Mouse (Mus musculus): ENCODE data around the gene Mast1. TPM values are rescaled to one million over a fixed set of nuclear protein-coding genes. Genes with fewer than 3 reads are reported as not detected.
A peak's percentile ranks its signal among the peaks of the same experiment; 100 is the strongest.

Gene Mast1
- polyA plus RNA-seq, 1 experiment from 2014 or later: 0.35 TPM

DNA sequence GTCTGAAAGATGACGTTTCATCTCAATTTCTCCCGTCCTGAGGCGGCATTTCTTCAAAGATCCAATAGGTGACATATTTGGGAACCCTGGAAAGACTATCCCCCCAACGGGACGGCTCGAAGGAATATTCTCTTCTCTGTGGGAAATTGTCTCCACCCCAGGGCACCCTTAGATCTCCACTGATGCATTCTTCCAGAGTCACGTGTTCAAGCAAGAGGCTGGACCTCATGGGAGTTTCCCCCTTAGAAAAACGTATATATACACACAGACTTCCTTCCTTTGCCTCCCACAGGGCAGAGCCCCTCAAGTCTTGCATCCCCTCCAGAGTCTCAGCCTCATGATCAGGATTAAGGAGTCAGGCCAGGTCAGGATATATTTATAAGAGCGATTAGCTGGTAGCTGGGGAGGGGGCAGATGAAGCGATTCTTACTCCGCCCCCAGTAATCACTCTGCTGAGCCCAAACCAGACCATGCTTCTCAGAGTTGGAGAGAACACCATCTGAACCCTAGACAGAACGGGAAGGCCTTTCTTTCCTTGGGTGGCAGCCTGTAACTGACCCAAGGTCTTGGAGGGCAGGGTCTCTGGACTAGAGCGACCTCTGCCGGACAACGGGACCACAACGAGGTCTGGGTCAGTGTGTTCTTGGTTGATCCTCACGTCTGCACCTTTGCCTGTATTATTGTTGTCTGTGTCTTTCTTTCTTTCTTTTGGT, 9.5 kb upstream of the Mast1 start, which contains the start of gene Rtbdn:
Gene Rtbdn, plus strand, starts transcription at position 464 of the 713 bp plus-strand sequence.
- peak within 1 kb of the TSS; percentile 84 for H3K4me2 ChIP-seq
- 13% methylated on average over 17 of the region's 17 CpGs for WGBS
- H3K9ac ChIP-seq: no peak within 1 kb of the TSS
- H3K4me3 ChIP-seq: peak within 1 kb of the TSS; percentile 43
- H3K9me3 ChIP-seq: no peaks in the 10 kb centered on the region
- no peak for ATAC-seq (ENCODE audit: insufficient number of reproducible peaks, low FRiP score, low TSS enrichment, low read depth)
- H3K27ac ChIP-seq: no peak within 1 kb of the TSS
- peaks cover 81% of the 10 kb centered on the region for H3K27me3 ChIP-seq
- H3K4me1 ChIP-seq: peaks cover 16% of the 10 kb centered on the region
- H3K36me3 ChIP-seq: no peaks in the 10 kb centered on the region

DNA sequence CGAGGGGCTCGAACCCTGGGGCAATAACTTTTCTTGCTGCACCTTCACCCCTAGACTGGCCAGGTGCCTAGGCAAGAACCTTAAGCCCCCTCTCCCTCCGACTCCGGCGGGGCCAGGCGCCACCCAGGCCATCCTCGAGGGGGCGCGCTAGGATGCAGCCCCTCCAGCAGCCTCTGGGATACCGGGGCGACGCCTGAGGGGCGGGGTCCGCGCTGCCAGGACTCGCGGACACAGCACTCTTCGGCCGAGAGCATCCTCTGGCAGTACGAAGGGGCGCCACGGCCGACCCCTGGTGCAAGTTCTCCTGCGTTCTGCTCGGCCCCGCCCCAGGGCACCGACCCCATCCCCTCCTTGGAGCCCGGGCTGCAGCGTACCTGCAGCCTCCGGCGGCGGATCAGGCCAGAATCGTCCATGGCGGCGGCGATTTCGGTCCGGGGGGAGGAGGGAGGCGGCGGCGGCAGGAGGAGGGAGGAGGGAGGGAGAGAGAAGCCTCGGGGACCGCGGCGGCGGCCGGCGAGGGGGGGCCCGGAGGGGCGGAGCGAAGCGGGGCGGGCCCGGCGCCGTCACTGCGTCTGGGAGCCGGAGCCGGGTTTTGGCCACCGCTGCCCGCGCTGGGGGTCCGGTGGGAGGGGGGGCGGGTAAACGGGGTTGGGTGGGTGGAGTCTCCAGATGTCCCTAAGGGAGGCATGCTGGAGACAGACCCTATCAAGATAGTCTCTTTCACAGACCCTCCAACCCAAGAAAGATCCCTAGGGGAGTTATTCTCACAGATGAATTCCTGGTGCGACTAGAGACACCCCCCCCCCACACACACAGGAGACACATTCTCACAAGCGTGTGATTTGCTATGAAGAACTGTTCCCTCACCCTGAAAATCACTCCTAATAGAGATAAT, 8.7 kb upstream of the Mast1 start:
- peak overlapping the region; percentile 43 for H3K4me3 ChIP-seq
- no peaks in the 10 kb centered on the region for H3K9me3 ChIP-seq
- H3K27ac ChIP-seq: no peak overlapping the region
- H3K4me2 ChIP-seq: peak overlapping the region; percentile 84
- peaks cover 81% of the 10 kb centered on the region for H3K27me3 ChIP-seq
- peaks cover 16% of the 10 kb centered on the region for H3K4me1 ChIP-seq
- H3K36me3 ChIP-seq: no peaks in the 10 kb centered on the region
- under 1% methylated on average over 44 of the region's 67 CpGs for WGBS
- H3K9ac ChIP-seq: no peak overlapping the region
- ATAC-seq (ENCODE audit: insufficient number of reproducible peaks, low FRiP score, low TSS enrichment, low read depth): no peak

GRCm38 (mm10) chr8:84945235-84945632, 8.1 kb upstream of the Mast1 start:
- WGBS: 5% methylated on average over 11 of the region's 11 CpGs
- H3K4me3 ChIP-seq: peak overlapping the region; percentile 43; the same call in 1 of the 2 replicates
- no peak overlapping the region for H3K27ac ChIP-seq
- H3K9ac ChIP-seq: no peak overlapping the region
- H3K4me2 ChIP-seq: peak overlapping the region; percentile 84; the same call in 1 of the 2 replicates
- H3K4me1 ChIP-seq: peaks cover 16% of the 10 kb centered on the region
- H3K36me3 ChIP-seq: no peaks in the 10 kb centered on the region
- peaks cover 79% of the 10 kb centered on the region for H3K27me3 ChIP-seq
- ATAC-seq (ENCODE audit: insufficient number of reproducible peaks, low FRiP score, low TSS enrichment, low read depth): no peak
- no peaks in the 10 kb centered on the region for H3K9me3 ChIP-seq

DNA sequence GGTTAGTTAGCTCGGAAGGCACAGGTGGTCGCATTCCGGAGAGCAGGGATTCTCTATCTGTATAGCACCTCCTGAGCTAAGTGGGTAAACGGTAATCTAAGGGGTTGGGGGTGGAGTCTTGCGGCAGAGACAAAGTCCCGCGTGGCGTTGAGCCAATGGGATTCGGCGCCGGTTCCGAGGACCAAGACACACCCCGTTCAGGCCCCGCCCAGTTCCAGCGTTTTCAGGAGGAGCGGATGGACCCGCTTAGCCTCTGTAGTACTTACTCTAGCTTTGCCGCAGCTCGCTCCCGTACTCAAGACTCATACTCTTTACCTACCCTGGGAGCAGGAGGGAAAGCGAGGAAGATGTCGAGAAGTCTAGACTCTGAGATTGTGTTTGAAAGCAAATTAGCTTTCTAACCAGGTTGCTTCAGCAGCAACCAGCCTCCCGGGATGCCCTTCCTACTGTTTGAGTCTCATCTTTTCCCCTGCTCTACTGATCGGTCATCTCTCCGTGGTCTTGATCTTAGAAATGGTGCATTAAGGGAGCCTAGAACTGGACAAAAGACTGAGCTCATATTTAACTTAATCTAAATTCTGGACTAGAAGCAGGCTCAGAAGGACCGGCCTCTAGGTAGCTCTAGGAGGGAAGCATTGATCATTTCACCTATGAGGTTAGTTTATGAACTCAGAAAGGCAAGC, 7.5 kb upstream of the Mast1 start:
- H3K27me3 ChIP-seq: peaks cover 75% of the 10 kb centered on the region
- H3K4me1 ChIP-seq: peaks cover 16% of the 10 kb centered on the region
- 3% methylated on average over 26 of the region's 26 CpGs for WGBS
- H3K4me2 ChIP-seq: no peak overlapping the region
- H3K4me3 ChIP-seq: no peak overlapping the region
- H3K9me3 ChIP-seq: no peaks in the 10 kb centered on the region
- H3K36me3 ChIP-seq: no peaks in the 10 kb centered on the region
- no peak for ATAC-seq (ENCODE audit: insufficient number of reproducible peaks, low FRiP score, low TSS enrichment, low read depth)
- no peak overlapping the region for H3K9ac ChIP-seq
- H3K27ac ChIP-seq: no peak overlapping the region

DNA sequence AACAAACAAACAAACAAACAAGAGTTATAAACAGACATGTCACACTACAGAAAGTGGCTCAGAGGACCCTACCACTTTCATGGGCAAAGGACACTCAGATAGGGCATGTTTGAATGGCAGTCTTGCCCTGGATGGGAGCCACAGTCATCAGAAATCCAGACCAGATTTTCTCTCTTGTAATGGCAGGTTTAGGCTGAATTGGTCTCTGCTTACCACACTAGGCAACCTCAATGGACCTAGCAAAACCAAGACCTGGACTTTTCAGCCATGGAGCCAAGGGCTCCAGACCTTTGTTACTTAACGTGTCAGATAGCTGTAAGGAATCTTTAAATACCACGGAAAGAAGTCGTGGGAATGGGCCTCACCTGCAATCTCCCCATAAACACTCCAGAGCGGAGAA, 6.5 kb upstream of the Mast1 start:
- Histone ChIP-seq H3K27ac (no peak overlapping the region), H3K9me3 (no peaks in the 10 kb centered on the region), H3K4me1 (peaks cover 16% of the 10 kb centered on the region), H3K4me3 (no peak overlapping the region), H3K36me3 (no peaks in the 10 kb centered on the region), H3K4me2 (no peak overlapping the region), H3K27me3 (peaks cover 80% of the 10 kb centered on the region), H3K9ac (no peak overlapping the region)
- no peak for ATAC-seq (ENCODE audit: insufficient number of reproducible peaks, low FRiP score, low TSS enrichment, low read depth)
- WGBS: 22% methylated on average over 4 of the region's 4 CpGs

DNA sequence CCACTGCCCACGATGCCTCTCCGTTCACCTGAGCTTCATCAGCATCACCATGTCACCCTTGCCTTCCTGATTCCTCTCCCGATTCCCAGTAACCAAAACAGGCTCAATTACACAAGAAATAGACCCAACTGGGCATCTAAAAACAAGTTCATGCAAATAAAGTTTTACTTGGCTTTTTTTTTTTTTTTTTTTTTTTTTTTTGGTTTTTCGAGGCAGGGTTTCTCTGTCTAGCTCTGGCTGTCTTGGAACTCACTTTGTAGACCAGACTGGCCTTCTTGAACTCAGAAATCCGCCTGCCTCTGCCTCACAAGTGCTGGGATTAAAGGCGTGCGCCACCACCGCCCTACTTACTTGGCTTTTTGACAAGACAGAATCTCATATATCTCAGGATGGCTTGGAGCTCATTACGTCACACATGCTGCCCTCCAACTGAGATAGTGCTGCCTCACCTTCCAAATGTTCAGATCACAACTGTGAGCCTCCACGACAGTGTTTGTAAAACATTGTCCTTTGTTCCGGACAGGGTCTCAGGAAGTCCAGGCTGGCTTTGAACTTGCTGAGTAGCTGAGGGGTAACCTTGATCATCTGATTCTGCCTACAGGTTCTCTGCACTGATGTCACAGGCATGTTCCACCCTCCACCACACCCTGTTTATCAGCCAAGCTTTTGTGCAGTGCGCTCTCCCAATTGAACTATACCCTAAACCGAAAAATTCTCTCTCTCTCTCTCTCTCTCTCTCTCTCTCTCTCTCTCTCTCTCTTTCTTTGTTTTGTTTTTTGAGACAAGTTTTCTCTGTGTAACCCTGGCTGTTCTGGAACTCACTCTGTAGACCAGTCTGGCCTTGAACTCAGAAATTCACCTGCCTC, 694 bp upstream of the Mast1 start:
- ATAC-seq (ENCODE audit: insufficient number of reproducible peaks, low FRiP score, low TSS enrichment, low read depth): no peak
- no peak overlapping the region for H3K9ac ChIP-seq
- H3K4me3 ChIP-seq: peak overlapping the region; percentile 38; the same call in 1 of the 2 replicates
- no peaks in the 10 kb centered on the region for H3K9me3 ChIP-seq
- H3K27ac ChIP-seq: no peak overlapping the region
- WGBS: 60% methylated on average over 13 of the region's 13 CpGs
- peaks cover 14% of the 10 kb centered on the region for H3K4me1 ChIP-seq
- no peaks in the 10 kb centered on the region for H3K36me3 ChIP-seq
- peaks cover 79% of the 10 kb centered on the region for H3K27me3 ChIP-seq
- H3K4me2 ChIP-seq: peak overlapping the region; percentile 70; the same call in 1 of the 2 replicates

DNA sequence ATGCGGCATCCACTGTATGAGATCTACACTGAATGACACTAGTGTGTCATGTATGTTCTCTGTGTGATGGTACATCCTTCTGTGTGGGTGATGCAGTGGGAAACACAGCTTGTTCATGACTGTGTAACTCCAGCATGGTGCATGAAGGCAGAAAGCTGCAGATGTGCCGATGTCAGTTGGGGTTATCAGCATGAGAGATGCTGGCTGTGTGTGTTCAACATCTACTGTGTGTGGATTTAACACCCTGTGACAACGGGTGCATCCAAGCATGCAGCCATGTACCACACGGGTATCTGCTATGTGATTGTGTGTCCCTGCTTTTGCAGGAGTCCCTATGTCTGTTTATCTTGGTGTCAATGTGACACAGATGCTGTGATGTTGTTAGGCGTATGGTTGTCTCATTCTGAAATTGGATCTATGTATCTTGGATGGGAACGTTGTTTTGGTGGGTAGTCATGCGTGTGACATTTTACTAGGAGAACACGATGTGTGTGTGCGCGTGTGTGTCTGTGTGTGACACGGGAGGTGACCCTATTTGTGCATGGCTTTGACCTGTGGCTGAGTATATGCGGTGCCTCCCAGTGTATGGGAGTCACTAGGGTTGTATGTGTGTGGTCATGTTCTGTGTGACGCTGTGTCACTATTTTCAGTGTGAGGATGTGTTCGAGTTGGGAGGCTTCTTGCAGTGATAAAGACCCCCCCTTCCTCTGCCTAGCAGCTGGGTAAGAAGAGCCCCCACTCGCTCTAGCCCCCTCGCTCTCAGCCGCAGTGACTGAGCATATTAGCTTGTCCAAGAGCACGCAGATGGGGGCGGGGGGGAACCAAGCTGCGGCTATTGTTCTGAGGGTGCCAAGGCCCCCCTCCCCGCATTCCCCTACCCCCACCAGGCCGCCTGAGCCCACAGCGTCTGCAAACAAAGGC, 858 bp downstream of the Mast1 start:
- H3K4me3 ChIP-seq: peak overlapping the region; percentile 38
- no peaks in the 10 kb centered on the region for H3K9me3 ChIP-seq
- peak overlapping the region; percentile 70 for H3K4me2 ChIP-seq
- H3K27me3 ChIP-seq: peaks cover 75% of the 10 kb centered on the region
- no peaks in the 10 kb centered on the region for H3K36me3 ChIP-seq
- 27% methylated on average over 23 of the region's 23 CpGs for WGBS
- H3K9ac ChIP-seq: no peak overlapping the region
- no peak overlapping the region for H3K27ac ChIP-seq
- ATAC-seq (ENCODE audit: insufficient number of reproducible peaks, low FRiP score, low TSS enrichment, low read depth): no peak
- peaks cover 14% of the 10 kb centered on the region for H3K4me1 ChIP-seq

- Histone ChIP-seq H3K4me1 (peaks cover 14% of the 10 kb centered on the region), H3K36me3 (no peaks in the 10 kb centered on the region), H3K27me3 (peaks cover 72% of the 10 kb centered on the region), H3K9me3 (no peaks in the 10 kb centered on the region), H3K27ac (no peak overlapping the region), H3K4me2 (no peak overlapping the region), H3K9ac (no peak overlapping the region), H3K4me3 (no peak overlapping the region)
- no peak for ATAC-seq (ENCODE audit: insufficient number of reproducible peaks, low FRiP score, low TSS enrichment, low read depth)
- WGBS: 10% methylated on average over 14 of the region's 14 CpGs
Observed at GRCm38 (mm10) chr8:84935489-84935888, 1.7 kb downstream of the Mast1 start.

GRCm38 (mm10) chr8:84934860-84935259, 2.3 kb downstream of the Mast1 start:
- Histone ChIP-seq H3K9ac (no peak overlapping the region), H3K4me3 (no peak overlapping the region), H3K27ac (no peak overlapping the region), H3K36me3 (no peaks in the 10 kb centered on the region), H3K4me2 (no peak overlapping the region), H3K27me3 (peaks cover 78% of the 10 kb centered on the region), H3K9me3 (no peaks in the 10 kb centered on the region), H3K4me1 (peaks cover 14% of the 10 kb centered on the region)
- under 1% methylated on average over 15 of the region's 15 CpGs for WGBS
- ATAC-seq (ENCODE audit: insufficient number of reproducible peaks, low FRiP score, low TSS enrichment, low read depth): no peak

- no peaks in the 10 kb centered on the region for H3K36me3 ChIP-seq
- H3K9me3 ChIP-seq: no peaks in the 10 kb centered on the region
- H3K4me2 ChIP-seq: no peak overlapping the region
- 81% methylated on average over 16 of the region's 16 CpGs for WGBS
- no peak overlapping the region for H3K9ac ChIP-seq
- peaks cover 78% of the 10 kb centered on the region for H3K27me3 ChIP-seq
- H3K4me1 ChIP-seq: peaks cover 17% of the 10 kb centered on the region
- no peak for ATAC-seq (ENCODE audit: insufficient number of reproducible peaks, low FRiP score, low TSS enrichment, low read depth)
- no peak overlapping the region for H3K4me3 ChIP-seq
- no peak overlapping the region for H3K27ac ChIP-seq
Observed at GRCm38 (mm10) chr8:84933767-84934559, 3.2 kb downstream of the Mast1 start.
